Mouse (Mus musculus) stomach, postnatal 0 days (tissue): ENCODE data around the gene Shisa5.

Experiments
- CTCF ChIP-seq: IDR thresholded peaks from 2 replicates; pipeline ENCODE4 v1.5.1; 2016; ENCODE audit warnings: antibody characterized with exemption, low read depth, mild to moderate bottlenecking, moderate library complexity
- EP300 ChIP-seq: optimal IDR thresholded peaks from 2 replicates; pipeline ENCODE3; 2016; ENCODE audit warnings: antibody characterized with exemption

GRCm38 (mm10) chr9:109091802-109092201, 53.4 kb downstream of the Shisa5 start:
- no peak for TF ChIP-seq CTCF
- TF ChIP-seq EP300 = no peak
